Mouse (Mus musculus) CD4-positive naive resting alpha-beta T cell, adult 57 days (primary cell): ENCODE measurements around the gene Tex37. TPM values are rescaled to one million over a fixed set of nuclear protein-coding genes. Genes with fewer than 3 reads are reported as not detected.

Experiments used
- total RNA-seq: library from RNA; stranded (reverse); gene quantifications from one replicate; pipeline ENCODE4 v1.2.4, GENCODE M21; 2023

Gene Tex37
- total RNA-seq: not detected

GRCm38 (mm10) chr6:70918827-70919226 is at the start of gene Tex37:
Gene Tex37, minus strand, starts transcription at chr6:70918927.

DNA sequence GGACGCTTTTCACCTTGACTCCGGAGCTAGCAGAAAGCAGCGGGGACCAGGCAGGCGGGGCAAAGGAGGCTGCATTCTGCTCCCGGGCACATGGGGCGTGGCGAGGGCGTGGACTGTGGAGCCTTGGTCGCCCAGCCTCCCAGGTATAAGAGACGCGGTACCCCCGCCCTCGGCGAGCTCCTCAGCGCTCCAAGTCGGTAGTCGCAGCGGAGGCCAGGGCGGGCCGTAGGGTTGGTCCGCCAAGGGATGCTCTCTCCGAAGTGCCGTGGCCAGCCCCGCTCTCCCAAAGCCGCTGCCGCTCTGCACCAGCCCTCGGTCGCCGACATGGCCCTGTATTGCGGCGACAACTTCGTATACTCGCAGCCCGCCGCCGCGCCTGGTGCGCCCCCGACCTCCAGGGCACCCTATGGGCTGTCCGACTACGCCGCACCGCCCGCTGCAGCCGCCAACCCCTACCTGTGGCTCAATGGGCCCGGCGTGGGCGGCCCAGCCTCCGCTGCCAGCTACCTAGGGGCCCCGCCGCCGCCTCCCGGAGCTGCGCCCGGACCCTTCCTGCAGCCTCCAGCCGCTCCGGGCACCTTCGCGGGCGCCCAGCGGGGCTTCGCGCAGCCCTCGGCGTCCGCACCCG is 37.7 kb upstream of the Tex37 start, which contains the start of gene Foxi3:
Gene Foxi3 (plus strand): TSS at position 247 of the 628 bp plus-strand sequence.

Other genes starting within 250 kb of the Tex37 start
- gene Rpia, start 126.7 kb downstream of the Tex37 start, total RNA-seq: 25.5 TPM
- 129 TPM for gene Eif2ak3, start 74.4 kb downstream of the Tex37 start, total RNA-seq
- not detected for gene Foxi3, start 37.6 kb upstream of the Tex37 start, total RNA-seq
- gene Thnsl2, start 225.5 kb upstream of the Tex37 start, total RNA-seq: 2.0 TPM